Mouse (Mus musculus) layer of hippocampus, adult 2 months (tissue): Measurements from ENCODE around the gene Igf2bp2. TPM values are rescaled to one million over a fixed set of nuclear protein-coding genes. Genes with fewer than 3 reads are reported as not detected.

ENCODE experiments used
- DNase-seq, 2 experiments: peaks; one replicate each; pipeline ENCODE4 v3.0.0; 2022; ENCODE audit warnings: low spot score in 2 of 2
- H3K27ac ChIP-seq: fragments of 200-600 bp; 2 replicates; pipeline ENCODE4 v1.8.1; 2022
- H3K4me3 ChIP-seq: fragments of 200-600 bp; 2 replicates; pipeline ENCODE4 v1.8.1; 2022; ENCODE audit warnings: mild to moderate bottlenecking
- CTCF ChIP-seq: fragments of 200-600 bp; conservative IDR thresholded peaks from 2 replicates; pipeline ENCODE4 v1.8.1; 2022; ENCODE audit warnings: antibody characterized with exemption, mild to moderate bottlenecking, moderate library complexity
- total RNA-seq, 2 experiments: library from RNA; stranded (reverse); gene quantifications; 2 replicates each; pipeline ENCODE4 v1.2.3; 2021

Igf2bp2 gene
- total RNA-seq, 2 experiments from 2014 or later: 0.27 to 0.54 TPM

DNA sequence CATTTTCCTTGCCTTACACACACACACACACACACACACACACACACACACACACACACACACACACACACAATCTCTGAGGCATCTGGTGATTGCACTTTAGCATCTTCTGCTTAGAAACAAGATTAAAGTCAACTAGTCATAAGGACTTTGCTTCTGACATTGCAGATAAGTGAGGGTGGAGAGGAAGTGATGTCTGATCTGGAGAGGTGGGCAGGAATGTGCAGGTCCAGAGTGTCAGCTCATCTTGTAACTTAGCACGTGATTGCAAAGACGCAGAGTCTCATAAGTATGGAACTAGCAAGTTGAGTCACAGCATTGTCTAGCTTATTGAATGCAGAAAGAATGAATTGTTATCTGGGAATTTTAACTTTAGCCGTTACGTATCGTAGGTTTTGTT is 135.6 kb downstream of the Igf2bp2 start:
- DNase-seq: no peak
- Histone ChIP-seq H3K4me3 (no peak overlapping the region), H3K27ac (no peak overlapping the region)
- TF ChIP-seq CTCF: no peak

- no peak overlapping the region for H3K4me3 ChIP-seq
- peak; percentile 77 for TF ChIP-seq CTCF
- H3K27ac ChIP-seq: no peak overlapping the region
- no peak for DNase-seq
These were observed 141.0 kb downstream of the Igf2bp2 start for GRCm38 (mm10) chr16:22022122-22022521.

DNA sequence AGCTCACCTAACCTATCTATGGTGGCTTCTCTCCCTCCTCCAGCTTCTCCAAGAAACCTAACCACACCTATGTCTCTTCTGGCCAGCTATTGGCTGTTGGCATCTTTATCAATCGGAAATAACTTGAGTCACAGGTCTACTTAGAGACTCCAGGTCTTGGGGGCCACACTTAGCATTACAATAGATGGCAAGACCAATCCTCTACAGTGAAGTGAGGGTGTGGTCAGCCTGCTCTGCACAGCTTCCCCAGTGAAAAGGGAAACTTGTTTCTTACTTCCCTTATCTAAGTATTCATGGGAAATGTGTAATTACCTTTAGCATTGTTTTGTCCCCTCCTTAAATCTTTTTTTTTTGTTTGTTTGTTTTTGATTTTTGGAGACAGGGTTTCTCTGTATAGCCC is 147.5 kb downstream of the Igf2bp2 start:
- Histone ChIP-seq H3K27ac (no peak overlapping the region), H3K4me3 (no peak overlapping the region)
- no peak for DNase-seq
- TF ChIP-seq CTCF: no peak

- DNase-seq: no peak
- peak overlapping the region; percentile 94 for H3K4me3 ChIP-seq
- H3K27ac ChIP-seq: peak overlapping the region; percentile 89
- no peak for TF ChIP-seq CTCF
These were observed 153.5 kb downstream of the Igf2bp2 start for GRCm38 (mm10) chr16:22009596-22009995.

DNA sequence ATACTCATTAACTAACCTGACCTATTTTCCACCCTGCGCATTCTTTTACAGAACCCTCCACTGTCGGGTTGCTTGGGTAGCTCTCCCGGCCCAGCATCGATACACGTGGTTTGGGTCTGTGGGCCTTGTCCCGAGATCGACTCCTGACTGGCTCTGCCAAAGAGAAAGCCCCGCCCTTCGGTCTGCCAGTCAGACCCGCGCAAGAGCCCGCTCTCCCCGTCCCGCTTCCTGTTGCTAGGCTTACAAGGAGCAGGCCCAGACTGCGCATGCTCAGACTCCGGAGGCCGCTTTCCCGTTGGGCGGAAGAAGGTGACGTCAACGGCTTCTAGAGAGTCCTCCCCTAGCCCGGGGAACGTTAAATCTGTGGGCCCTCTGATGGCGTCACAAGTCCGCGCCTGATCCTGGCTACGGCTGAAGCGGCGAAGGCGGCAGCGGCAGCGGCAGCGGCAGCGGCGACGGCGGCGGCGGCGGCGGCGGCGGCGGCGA is 154.0 kb downstream of the Igf2bp2 start, which contains the start of gene Senp2:
Gene Senp2, plus strand, starts transcription at position 386 of the 486 bp plus-strand sequence.
- Histone ChIP-seq H3K4me3 (peak within 1 kb of the TSS; percentile 94), H3K27ac (peak within 1 kb of the TSS; percentile 89)
- DNase-seq: peak; percentile 100
- TF ChIP-seq CTCF: no peak

Other genes starting within 250 kb of the Igf2bp2 start
- 10 to 100 TPM; 17.7 to 18.6 TPM for gene Tmem41a, start 215.7 kb downstream of the Igf2bp2 start, total RNA-seq
- under 1 TPM; 0.27 to 0.44 TPM for gene Liph, start 167.6 kb downstream of the Igf2bp2 start, total RNA-seq
- 10 to 100 TPM; 81.1 to 90.7 TPM for gene Senp2, start 153.8 kb downstream of the Igf2bp2 start, total RNA-seq
- gene Tra2b, start 102.7 kb upstream of the Igf2bp2 start, total RNA-seq: 10 to 100 TPM; 76.7 to 83.6 TPM